Comparison of ENCODE assay signal across 16 mouse cellular contexts in genomic region chr11:86026556-86027194, GRCm38 (mm10).
DNase-seq lines count a peak whose midpoint lies in the region; ATAC-seq and TF ChIP-seq lines count a peak whose summit lies in the region.
"Had no signal": no experiment of that assay in that cellular context is flagged by ENCODE, and none has a peak within 500 bp of the region (broad histone marks: within the 10 kb centered on the region; RNA-seq: fewer than 3 reads in every experiment).

No protein-coding gene starts in this region.

- no peaks in the 10 kb centered on the region for H3K79me2 ChIP-seq in heart, adult 2 months (replicated peaks; ENCODE audit: control insufficient read depth, insufficient read depth, low read length)

- no peak overlapping the region for H3K4me2 ChIP-seq in forebrain, embryonic 14.5 days (ENCODE audit: low read length)
- H3K4me2 ChIP-seq in forebrain, embryonic 13.5 days, result no peak overlapping the region
- H3K4me2 ChIP-seq in midbrain, postnatal 0 days (ENCODE audit: low read depth, low read length, poor library complexity, severe bottlenecking), result no peak overlapping the region
- no peak overlapping the region for H3K4me2 ChIP-seq in midbrain, embryonic 16.5 days (ENCODE audit: low read length)
- H3K4me2 ChIP-seq: embryonic facial prominence, embryonic 13.5 days; hindbrain, embryonic 12.5 days; liver, embryonic 15.5 days; midbrain, embryonic 12.5 days had no signal

- TF ChIP-seq CTCF in midbrain, postnatal 0 days (IDR thresholded peaks at IDR 0.05), result peak; percentile 9; the same call in 1 of the 2 replicates
- no peak for TF ChIP-seq CTCF in heart, adult 2 months (IDR thresholded peaks at IDR 0.05)

- no peaks in the 10 kb centered on the region for H3K36me3 ChIP-seq in forebrain, embryonic 14.5 days (ENCODE audit: control insufficient read depth, insufficient read depth, low read length)
- no peaks in the 10 kb centered on the region for H3K36me3 ChIP-seq in forebrain, embryonic 13.5 days (ENCODE audit: poor library complexity, severe bottlenecking)
- H3K36me3 ChIP-seq in midbrain, postnatal 0 days (ENCODE audit: insufficient read depth, low read length), result no peaks in the 10 kb centered on the region
- H3K36me3 ChIP-seq in midbrain, embryonic 16.5 days (ENCODE audit: control insufficient read depth, insufficient read depth, low read length), result no peaks in the 10 kb centered on the region
- H3K36me3 ChIP-seq in heart, adult 2 months (ENCODE audit: control insufficient read depth, insufficient read depth, low read length), result no peaks in the 10 kb centered on the region
- H3K36me3 ChIP-seq: embryonic facial prominence, embryonic 13.5 days; hindbrain, embryonic 12.5 days; liver, embryonic 15.5 days; midbrain, embryonic 12.5 days had no signal

- ATAC-seq in forebrain, embryonic 14.5 days, result no peak
- no peak for ATAC-seq in forebrain, embryonic 13.5 days
- ATAC-seq in midbrain, postnatal 0 days (ENCODE audit: low FRiP score), result no peak
- no peak for ATAC-seq in midbrain, embryonic 16.5 days
- ATAC-seq: intestine, embryonic 16.5 days had no signal

- no peaks in the 10 kb centered on the region for H3K27me3 ChIP-seq in forebrain, embryonic 14.5 days (replicated peaks; ENCODE audit: control insufficient read depth, insufficient read depth, low read length)
- peaks cover 2% of the 10 kb centered on the region; the same call in 1 of the 2 replicates for H3K27me3 ChIP-seq in forebrain, embryonic 13.5 days
- no peaks in the 10 kb centered on the region for H3K27me3 ChIP-seq in midbrain, postnatal 0 days (ENCODE audit: insufficient read depth, low read length)
- H3K27me3 ChIP-seq in midbrain, embryonic 16.5 days (ENCODE audit: control insufficient read depth, insufficient read depth, low read depth, low read length), result no peaks in the 10 kb centered on the region
- no peaks in the 10 kb centered on the region for H3K27me3 ChIP-seq in heart, adult 2 months (ENCODE audit: control insufficient read depth, insufficient read depth, low read length)
- H3K27me3 ChIP-seq: embryonic facial prominence, embryonic 13.5 days; hindbrain, embryonic 12.5 days; midbrain, embryonic 12.5 days had no signal

- H3K4me3 ChIP-seq in forebrain, embryonic 14.5 days (ENCODE audit: low read depth, low read length), result no peak overlapping the region
- no peak overlapping the region for H3K4me3 ChIP-seq in forebrain, embryonic 13.5 days
- no peak overlapping the region for H3K4me3 ChIP-seq in midbrain, postnatal 0 days (ENCODE audit: low read depth, low read length)
- no peak overlapping the region for H3K4me3 ChIP-seq in midbrain, embryonic 16.5 days (ENCODE audit: low read depth, low read length)
- no peak overlapping the region for H3K4me3 ChIP-seq in heart, adult 2 months
- H3K4me3 ChIP-seq: embryonic facial prominence, embryonic 13.5 days; hindbrain, embryonic 12.5 days; liver, embryonic 15.5 days; midbrain, embryonic 12.5 days had no signal

- WGBS in forebrain, embryonic 14.5 days, result 12% methylated on average over 7 of the region's 7 CpGs
- WGBS in forebrain, embryonic 13.5 days, result 9% methylated on average over 7 of the region's 7 CpGs
- WGBS in midbrain, postnatal 0 days, result 21% methylated on average over 7 of the region's 7 CpGs
- 10% methylated on average over 7 of the region's 7 CpGs for WGBS in midbrain, embryonic 16.5 days
- 31% methylated on average over 7 of the region's 7 CpGs for WGBS in heart, adult 2 months

- no peaks in the 10 kb centered on the region for H3K9me3 ChIP-seq in forebrain, embryonic 14.5 days (replicated peaks; ENCODE audit: control insufficient read depth, low read length)
- H3K9me3 ChIP-seq in forebrain, embryonic 13.5 days (replicated peaks), result no peaks in the 10 kb centered on the region
- H3K9me3 ChIP-seq in midbrain, postnatal 0 days (ENCODE audit: low read length), result no peaks in the 10 kb centered on the region
- no peaks in the 10 kb centered on the region for H3K9me3 ChIP-seq in midbrain, embryonic 16.5 days (replicated peaks; ENCODE audit: control insufficient read depth, low read length, poor library complexity, severe bottlenecking)
- H3K9me3 ChIP-seq: embryonic facial prominence, embryonic 13.5 days; hindbrain, embryonic 12.5 days; liver, embryonic 15.5 days; midbrain, embryonic 12.5 days had no signal

- 0 out of 2 replicates have a peak, but pooled peaks cover 2% of the 10 kb centered on the region for H3K4me1 ChIP-seq in forebrain, embryonic 14.5 days (ENCODE audit: control insufficient read depth, insufficient read depth, low read length)
- peaks cover 17% of the 10 kb centered on the region for H3K4me1 ChIP-seq in forebrain, embryonic 13.5 days
- H3K4me1 ChIP-seq in midbrain, postnatal 0 days (ENCODE audit: insufficient read depth, low read length), result no peaks in the 10 kb centered on the region
- H3K4me1 ChIP-seq in midbrain, embryonic 16.5 days (ENCODE audit: control insufficient read depth, insufficient read depth, low read length), result 0 out of 2 replicates have a peak, but pooled peaks cover 2% of the 10 kb centered on the region
- H3K4me1 ChIP-seq in heart, adult 2 months (ENCODE audit: control insufficient read depth, insufficient read depth, low read length), result no peaks in the 10 kb centered on the region; the same call in 1 of the 2 replicates
- H3K4me1 ChIP-seq: liver, embryonic 15.5 days had no signal

- no peak overlapping the region for H3K9ac ChIP-seq in forebrain, embryonic 14.5 days (ENCODE audit: low read length)
- H3K9ac ChIP-seq in forebrain, embryonic 13.5 days, result no peak overlapping the region
- H3K9ac ChIP-seq in midbrain, postnatal 0 days (replicated peaks; ENCODE audit: low read length, poor library complexity, severe bottlenecking), result no peak overlapping the region
- no peak overlapping the region for H3K9ac ChIP-seq in midbrain, embryonic 16.5 days (ENCODE audit: low read depth, low read length)
- H3K9ac ChIP-seq in heart, adult 2 months (ENCODE audit: low read depth, low read length), result no peak overlapping the region
- H3K9ac ChIP-seq: embryonic facial prominence, embryonic 13.5 days; hindbrain, embryonic 12.5 days; liver, embryonic 15.5 days; midbrain, embryonic 12.5 days had no signal

- peak; percentile 51 for DNase-seq in forebrain, embryonic 14.5 days (ENCODE audit: low spot score)
- peak; percentile 18 for DNase-seq in midbrain, postnatal 0 days (ENCODE audit: low spot score)
- DNase-seq in gastrocnemius, postnatal 25 days, result peak; percentile 23
- peak; percentile 61 for DNase-seq in retina, embryonic 14.5 days (ENCODE audit: low spot score)
- no peak for DNase-seq in heart, adult 2 months
- no peak for DNase-seq in thymus, postnatal 25 days
- DNase-seq: cerebellum, adult 9-10 months; thymus, adult 18-20 months had no signal

- no peak for TF ChIP-seq POLR2A in heart, adult 2 months (IDR thresholded peaks at IDR 0.05; ENCODE audit: insufficient read depth, low read depth, low read length)

- intact Hi-C loops in heart, adult 2 months (cut with DNase I), result no loop called here

- no peak for TF ChIP-seq EP300 in heart, adult 2 months (IDR thresholded peaks at IDR 0.05; ENCODE audit: insufficient read depth, low read depth, low read length)

- H3K27ac ChIP-seq in forebrain, embryonic 14.5 days (ENCODE audit: low read depth, low read length), result no peak overlapping the region
- H3K27ac ChIP-seq in forebrain, embryonic 13.5 days, result no peak overlapping the region
- H3K27ac ChIP-seq in midbrain, postnatal 0 days (ENCODE audit: low read depth, low read length), result no peak overlapping the region
- H3K27ac ChIP-seq in midbrain, embryonic 16.5 days (ENCODE audit: low read length), result no peak overlapping the region
- H3K27ac ChIP-seq in heart, adult 2 months, result no peak overlapping the region
- H3K27ac ChIP-seq: embryonic facial prominence, embryonic 13.5 days; hindbrain, embryonic 12.5 days; kidney, postnatal 0 days; liver, embryonic 15.5 days; midbrain, embryonic 12.5 days had no signal

Comparison
In these comparisons a context has a peak if more than half of its experiments do, and no peak if none do; other contexts are left out.
1. DNase-seq: peak in forebrain, embryonic 14.5 days (single experiment), midbrain, postnatal 0 days (single experiment), gastrocnemius, postnatal 25 days (single experiment) and retina, embryonic 14.5 days (single experiment); none in heart, adult 2 months (0 of 2) and thymus, postnatal 25 days (single experiment).